ENCODE assay signal across 22 mouse cellular contexts in the genomic region with DNA sequence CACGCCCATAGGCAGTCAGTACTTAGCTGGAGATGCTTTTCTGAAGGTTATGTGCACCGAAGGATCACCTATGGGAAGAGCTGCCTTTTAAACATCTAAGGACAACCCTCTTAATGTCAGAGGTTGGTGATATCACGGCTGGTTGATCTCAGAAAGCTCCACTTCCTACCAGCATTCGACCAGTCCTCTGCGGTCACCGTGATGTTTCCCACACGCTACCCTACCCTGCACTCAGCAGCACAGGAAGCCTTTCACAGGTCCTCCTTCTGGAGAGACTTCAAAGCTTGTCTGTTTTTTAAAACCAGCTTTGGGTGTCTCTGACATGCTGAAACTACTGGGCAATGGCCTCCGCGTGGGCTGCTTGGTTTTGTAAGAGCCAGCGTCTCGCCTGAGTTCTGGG.
A peak's percentile ranks its signal among the peaks of the same experiment; 100 is the strongest.
DNase-seq lines count a peak whose midpoint lies in the region; ATAC-seq lines count a peak whose summit lies in the region.
"Had no signal": no experiment of that assay in that cellular context is flagged by ENCODE, and none has a peak within 500 bp of the region (broad histone marks: within the 10 kb centered on the region; RNA-seq: fewer than 3 reads in every experiment).

No protein-coding gene starts in this region.

- H3K27ac ChIP-seq in kidney, embryonic 16.5 days (ENCODE audit: low read length): no peak overlapping the region
- H3K27ac ChIP-seq: embryonic facial prominence, embryonic 13.5 days; forebrain, embryonic 12.5 days; gastrocnemius, adult 2 months; heart, embryonic 13.5 days; hindbrain, embryonic 12.5 days had no signal

- no peak overlapping the region for H3K9ac ChIP-seq in kidney, embryonic 16.5 days (replicated peaks; ENCODE audit: low read length)
- H3K9ac ChIP-seq: embryonic facial prominence, embryonic 13.5 days; forebrain, embryonic 12.5 days; heart, embryonic 13.5 days; hindbrain, embryonic 12.5 days had no signal

- ATAC-seq in kidney, embryonic 16.5 days (ENCODE audit: low FRiP score, low TSS enrichment): peak; percentile 39; the same call in 1 of the 2 replicates
- ATAC-seq in monocyte, adult 5-6 weeks (replicated peaks; ENCODE audit: insufficient number of reproducible peaks, low FRiP score, low TSS enrichment, poor library complexity, severe bottlenecking): peak; percentile 87
- no peak for ATAC-seq in megakaryocyte-erythroid progenitor cell, adult 5-6 weeks (replicated peaks; ENCODE audit: low FRiP score, low TSS enrichment, poor library complexity, severe bottlenecking)
- ATAC-seq in inflammation-experienced regulatory T-cells, adult 6 months: no peak
- ATAC-seq: forebrain, embryonic 16.5 days; hindbrain, embryonic 16.5 days had no signal

- no peak overlapping the region for H3K4me3 ChIP-seq in kidney, embryonic 16.5 days (ENCODE audit: low read length)
- H3K4me3 ChIP-seq: embryonic facial prominence, embryonic 13.5 days; forebrain, embryonic 12.5 days; gastrocnemius, adult 2 months; heart, embryonic 13.5 days; hindbrain, embryonic 12.5 days had no signal

- H3K36me3 ChIP-seq in kidney, embryonic 16.5 days (ENCODE audit: insufficient read depth, low read length): 0 out of 2 replicates have a peak, but pooled peaks cover 2% of the 10 kb centered on the region
- H3K36me3 ChIP-seq: forebrain, embryonic 12.5 days had no signal

- WGBS in kidney, embryonic 16.5 days: 82% methylated on average over 11 of the region's 11 CpGs

- no peaks in the 10 kb centered on the region for H3K27me3 ChIP-seq in kidney, embryonic 16.5 days (ENCODE audit: insufficient read depth, low read length)
- H3K27me3 ChIP-seq: embryonic facial prominence, embryonic 13.5 days; forebrain, embryonic 12.5 days; heart, embryonic 13.5 days; hindbrain, embryonic 12.5 days had no signal

- no peak overlapping the region for H3K4me2 ChIP-seq in kidney, embryonic 16.5 days (replicated peaks; ENCODE audit: low read depth, low read length)
- H3K4me2 ChIP-seq: embryonic facial prominence, embryonic 13.5 days; forebrain, embryonic 12.5 days; heart, embryonic 13.5 days; hindbrain, embryonic 12.5 days had no signal

- DNase-seq in kidney, adult 8-10 months: no peak
- DNase-seq in T-cell, adult 2 months (ENCODE audit: low spot score): peak; percentile 21
- no peak for DNase-seq in retina, embryonic 14.5 days (ENCODE audit: low spot score)
- DNase-seq: adrenal gland, postnatal 14 days; cerebellum, adult 11-12 months; cerebellum, adult 9-11 months; cerebellum, postnatal 36 days; gastrocnemius, adult 2 months; gastrocnemius, postnatal 36 days; heart, adult 11 months; heart, postnatal 36 days had no signal

- H3K4me1 ChIP-seq in kidney, embryonic 16.5 days (ENCODE audit: insufficient read depth, low read length): peaks cover 3% of the 10 kb centered on the region; the same call in 1 of the 2 replicates
- H3K4me1 ChIP-seq: embryonic facial prominence, embryonic 13.5 days had no signal

- no peaks in the 10 kb centered on the region for H3K9me3 ChIP-seq in kidney, embryonic 16.5 days (ENCODE audit: low read length)
- H3K9me3 ChIP-seq: embryonic facial prominence, embryonic 13.5 days; forebrain, embryonic 12.5 days; G1E; heart, embryonic 13.5 days; hindbrain, embryonic 12.5 days had no signal

Comparison
In these comparisons a context has a peak if more than half of its experiments do, and no peak if none do; other contexts are left out.
1. ATAC-seq: peak in kidney, embryonic 16.5 days (single experiment) and monocyte, adult 5-6 weeks (single experiment); none in megakaryocyte-erythroid progenitor cell, adult 5-6 weeks (single experiment) and inflammation-experienced regulatory T-cells, adult 6 months (single experiment).